Mouse (Mus musculus) olfactory bulb, adult 2 months (tissue): Measurements from ENCODE around the gene Hes3.

ENCODE experiments used
- CTCF ChIP-seq: fragments of 200-500 bp; IDR thresholded peaks from 2 replicates; pipeline ENCODE4 v1.5.1; 2012; ENCODE audit warnings: low read depth, mild to moderate bottlenecking, low read length, moderate library complexity; ENCODE audit not compliant: insufficient read depth
- POLR2A ChIP-seq: fragments of 200-500 bp; IDR thresholded peaks from 2 replicates; pipeline ENCODE4 v1.6.1; 2012; ENCODE audit warnings: mild to moderate bottlenecking, low read depth, low read length, moderate library complexity; ENCODE audit not compliant: insufficient read depth

- TF ChIP-seq CTCF (no peak), POLR2A (no peak)
Measured at GRCm38 (mm10) chr4:152290991-152291390, 471 bp downstream of the Hes3 start.
